Mouse (Mus musculus) layer of hippocampus, adult 18-20 months (tissue): ENCODE data around the gene Dtx3l. TPM values are rescaled to one million over a fixed set of nuclear protein-coding genes. Genes with fewer than 3 reads are reported as not detected.
"Not testable (repeated sequence)": the region's sequence is repeated elsewhere in the genome, so short reads cannot be mapped to it uniquely, and the experiment has no call there.

Experiments
- DNase-seq, 2 experiments: peaks; one replicate each; pipeline ENCODE4 v3.0.0; 2022; ENCODE audit warnings: low spot score in 2 of 2
- total RNA-seq, 2 experiments: library from RNA; stranded (reverse); gene quantifications; 2 replicates each; pipeline ENCODE4 v1.2.3; 2021

Gene Dtx3l
- total RNA-seq, 2 experiments from 2014 or later, result 5.4 to 5.7 TPM

GRCm38 (mm10) chr16:35932179-35933055 lies 6.5 kb downstream of the Dtx3l start:
- DNase-seq, result no peak

- no peak for DNase-seq
These were observed 14.6 kb downstream of the Dtx3l start for GRCm38 (mm10) chr16:35924341-35924740.

GRCm38 (mm10) chr16:35923546-35924198 lies 15.3 kb downstream of the Dtx3l start:
- no peak for DNase-seq

- no peak for DNase-seq
These were observed 16.6 kb downstream of the Dtx3l start for GRCm38 (mm10) chr16:35922301-35922895.

GRCm38 (mm10) chr16:35921676-35922235 lies 17.2 kb downstream of the Dtx3l start:
- DNase-seq, result no peak

GRCm38 (mm10) chr16:35918721-35919543 lies 20.0 kb downstream of the Dtx3l start:
- no peak for DNase-seq

- DNase-seq, result no peak
These were observed 24.6 kb downstream of the Dtx3l start for GRCm38 (mm10) chr16:35914301-35914700.

- DNase-seq, result no peak
These were observed 25.4 kb downstream of the Dtx3l start for GRCm38 (mm10) chr16:35913526-35913925.

- no peak for DNase-seq
These were observed 27.5 kb downstream of the Dtx3l start for GRCm38 (mm10) chr16:35911449-35911848.

- no peak for DNase-seq
These were observed 31.3 kb downstream of the Dtx3l start for GRCm38 (mm10) chr16:35907432-35908201.

GRCm38 (mm10) chr16:35906887-35907286 lies 32.1 kb downstream of the Dtx3l start:
- DNase-seq, result no peak

GRCm38 (mm10) chr16:35905819-35906485 lies 33.0 kb downstream of the Dtx3l start:
- DNase-seq, result no peak

GRCm38 (mm10) chr16:35905355-35905754 lies 33.6 kb downstream of the Dtx3l start:
- DNase-seq, result no peak

- no peak for DNase-seq
These were observed 34.7 kb downstream of the Dtx3l start for GRCm38 (mm10) chr16:35904121-35904736.

- DNase-seq, result no peak
These were observed 35.8 kb downstream of the Dtx3l start for GRCm38 (mm10) chr16:35903014-35903640.

GRCm38 (mm10) chr16:35900541-35900940 lies 38.4 kb downstream of the Dtx3l start:
- no peak for DNase-seq

GRCm38 (mm10) chr16:35894997-35895396 lies 44.0 kb downstream of the Dtx3l start:
- DNase-seq, result no peak

GRCm38 (mm10) chr16:35891603-35892002 lies 47.3 kb downstream of the Dtx3l start:
- DNase-seq, result not testable (repeated sequence)

- DNase-seq, result no peak
These were observed 48.3 kb downstream of the Dtx3l start for GRCm38 (mm10) chr16:35890645-35891044.
